Mouse (Mus musculus): ENCODE results near the gene Pomt2. TPM values are rescaled to one million over a fixed set of nuclear protein-coding genes. Genes with fewer than 3 reads are reported as not detected.
A peak's percentile ranks its signal among the peaks of the same experiment; 100 is the strongest.

The Pomt2 gene
- polyA plus RNA-seq, 1 experiment from 2014 or later = 4.4 TPM

DNA sequence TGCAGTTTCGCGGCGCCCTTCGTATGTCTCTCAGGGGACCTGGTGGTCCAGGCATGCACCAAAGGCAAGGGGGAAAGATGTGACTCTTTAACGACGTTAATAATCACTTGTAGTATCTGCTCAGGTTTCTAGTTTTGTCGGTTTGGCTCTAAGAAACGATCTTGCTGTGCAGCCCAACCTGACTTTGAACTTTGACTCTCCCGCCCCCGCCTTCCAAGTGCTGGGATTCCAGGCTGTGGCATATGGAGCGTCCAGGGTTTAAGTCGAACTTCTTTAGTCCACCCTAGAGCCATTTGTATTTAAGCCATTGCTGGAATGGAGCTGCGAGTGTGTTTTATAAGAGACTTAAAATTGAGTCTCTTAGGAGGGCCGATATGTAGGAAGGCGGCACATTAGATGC lies 368 bp upstream of the Pomt2 start:
- Histone ChIP-seq H3K36me3 (ENCODE audit: control insufficient read depth, insufficient read depth, low read length) (no peaks in the 10 kb centered on the region; the same call in 1 of the 2 replicates), H3K27ac (replicated peaks) (peak overlapping the region; percentile 89), H3K4me2 (replicated peaks; ENCODE audit: low read depth) (peak overlapping the region; percentile 71), H3K27me3 (ENCODE audit: control insufficient read depth, insufficient read depth, low read length) (no peaks in the 10 kb centered on the region), H3K4me1 (replicated peaks; ENCODE audit: control insufficient read depth, insufficient read depth) (no peaks in the 10 kb centered on the region), H3K9me3 (ENCODE audit: control insufficient read depth, low read length) (no peaks in the 10 kb centered on the region), H3K4me3 (ENCODE audit: low read depth, low read length) (peak overlapping the region; percentile 79), H3K9ac (ENCODE audit: low read length) (peak overlapping the region; percentile 71)
- TF ChIP-seq CTCF (IDR thresholded peaks at IDR 0.05; ENCODE audit: low read depth) (no peak), EP300 (optimal IDR thresholded peaks at IDR 0.05) (no peak)
- DNase-seq (ENCODE audit: low spot score) (peak; percentile 47), ATAC-seq (ENCODE audit: low FRiP score, low TSS enrichment) (0 out of 2 replicates have a peak, but pooled peaks have one; percentile 0)
- 17% methylated on average over 15 of the region's 15 CpGs for WGBS

DNA sequence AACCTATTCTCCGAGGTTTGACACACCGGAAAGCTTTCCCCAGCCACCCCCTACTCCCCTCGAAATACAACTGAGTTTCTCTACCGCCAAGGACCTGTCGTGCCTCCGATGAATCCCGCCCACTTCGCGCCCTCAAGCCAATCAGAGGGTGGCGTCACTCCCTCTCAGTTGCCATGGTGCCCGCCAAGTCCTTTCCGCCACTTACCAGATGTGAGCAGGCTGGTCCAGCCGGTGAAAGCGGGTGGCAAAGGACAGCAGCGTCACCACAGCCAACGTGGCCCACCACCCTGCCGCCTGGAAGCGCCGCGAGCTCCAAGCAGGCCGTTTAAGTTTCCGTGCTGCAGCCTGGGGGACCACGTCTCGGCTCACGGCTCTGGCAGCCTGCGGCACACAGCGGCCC lies 802 bp downstream of the Pomt2 start, which contains the start of gene Gstz1:
Gstz1 (plus strand) TSS at position 200 of the 400 bp plus-strand sequence.
- Histone ChIP-seq H3K27ac (replicated peaks) (peak within 1 kb of the TSS; percentile 89), H3K4me2 (replicated peaks; ENCODE audit: low read depth) (peak within 1 kb of the TSS; percentile 71), H3K9ac (ENCODE audit: low read length) (peak within 1 kb of the TSS; percentile 71), H3K9me3 (ENCODE audit: control insufficient read depth, low read length) (no peaks in the 10 kb centered on the region), H3K4me3 (ENCODE audit: low read depth, low read length) (peak within 1 kb of the TSS; percentile 79), H3K4me1 (replicated peaks; ENCODE audit: control insufficient read depth, insufficient read depth) (no peaks in the 10 kb centered on the region), H3K36me3 (ENCODE audit: control insufficient read depth, insufficient read depth, low read length) (no peaks in the 10 kb centered on the region; the same call in 1 of the 2 replicates), H3K27me3 (ENCODE audit: control insufficient read depth, insufficient read depth, low read length) (no peaks in the 10 kb centered on the region)
- ATAC-seq (ENCODE audit: low FRiP score, low TSS enrichment) (peak; percentile 84), DNase-seq (ENCODE audit: low spot score) (peak; percentile 91)
- WGBS = under 1% methylated on average over 27 of the region's 27 CpGs
- TF ChIP-seq CTCF (IDR thresholded peaks at IDR 0.05; ENCODE audit: low read depth) (peak; percentile 37), EP300 (optimal IDR thresholded peaks at IDR 0.05) (no peak)

DNA sequence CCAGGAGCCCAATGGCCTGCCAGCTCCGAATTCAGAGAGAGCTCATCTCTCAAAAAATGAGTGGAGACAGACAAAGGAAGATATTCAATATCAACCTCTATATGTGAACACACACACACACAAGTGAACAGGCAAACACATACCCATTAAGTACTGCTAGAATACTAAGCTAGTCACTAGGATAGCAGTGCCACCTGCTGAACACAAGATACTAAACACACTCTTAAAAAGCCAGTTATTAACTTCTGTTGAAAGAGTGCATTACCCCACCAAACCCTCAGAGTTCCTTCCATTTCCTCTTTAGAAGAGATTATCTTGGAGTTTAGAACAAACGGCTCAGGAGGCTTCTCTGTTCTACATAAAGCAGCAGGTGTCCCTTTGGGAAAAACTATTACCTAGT lies 5.6 kb downstream of the Pomt2 start:
- ATAC-seq (ENCODE audit: low FRiP score, low TSS enrichment) = no peak
- Histone ChIP-seq H3K27ac (replicated peaks) (no peak overlapping the region), H3K9ac (ENCODE audit: low read length) (no peak overlapping the region), H3K27me3 (ENCODE audit: control insufficient read depth, insufficient read depth, low read length) (no peaks in the 10 kb centered on the region), H3K4me1 (replicated peaks; ENCODE audit: control insufficient read depth, insufficient read depth) (no peaks in the 10 kb centered on the region), H3K36me3 (ENCODE audit: control insufficient read depth, insufficient read depth, low read length) (no peaks in the 10 kb centered on the region), H3K9me3 (ENCODE audit: control insufficient read depth, low read length) (no peaks in the 10 kb centered on the region), H3K4me3 (ENCODE audit: low read depth, low read length) (no peak overlapping the region), H3K4me2 (replicated peaks; ENCODE audit: low read depth) (no peak overlapping the region)
- WGBS = 81% methylated on average over 2 of the region's 2 CpGs
- no peak for TF ChIP-seq EP300 (optimal IDR thresholded peaks at IDR 0.05)
- TF ChIP-seq CTCF (IDR thresholded peaks at IDR 0.05; ENCODE audit: low read depth) = 0 out of 2 replicates have a peak, but pooled peaks have one; percentile 4
- DNase-seq (ENCODE audit: low spot score) = no peak

DNA sequence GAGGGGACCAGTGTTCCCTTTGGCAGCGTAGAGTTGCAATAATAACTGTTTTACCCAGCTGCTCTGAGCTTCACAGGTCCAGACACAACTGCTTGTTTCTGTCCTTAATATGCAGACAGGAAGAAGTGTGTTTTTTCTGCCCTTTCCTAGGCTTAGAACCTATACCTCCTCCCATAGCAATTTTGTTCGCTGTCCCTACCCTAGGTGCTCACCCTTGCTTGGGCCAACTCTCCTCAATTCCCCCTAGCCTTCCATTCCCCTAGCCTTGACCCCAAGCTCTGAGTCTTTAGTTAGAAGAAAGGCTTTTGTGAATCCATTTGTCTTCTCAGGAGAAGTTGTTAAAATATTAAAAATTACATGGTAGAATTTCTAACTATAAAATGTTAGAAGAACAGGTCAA lies 9.0 kb downstream of the Pomt2 start:
- H3K27me3 ChIP-seq (ENCODE audit: control insufficient read depth, insufficient read depth, low read length) = no peaks in the 10 kb centered on the region
- 52% methylated on average over 2 of the region's 2 CpGs for WGBS
- DNase-seq (ENCODE audit: low spot score) = no peak
- no peak overlapping the region for H3K9ac ChIP-seq (ENCODE audit: low read length)
- no peak overlapping the region for H3K4me2 ChIP-seq (replicated peaks; ENCODE audit: low read depth)
- H3K4me1 ChIP-seq (replicated peaks; ENCODE audit: control insufficient read depth, insufficient read depth) = no peaks in the 10 kb centered on the region
- no peak for ATAC-seq (ENCODE audit: low FRiP score, low TSS enrichment)
- no peak overlapping the region for H3K27ac ChIP-seq (replicated peaks)
- H3K9me3 ChIP-seq (ENCODE audit: control insufficient read depth, low read length) = no peaks in the 10 kb centered on the region
- H3K4me3 ChIP-seq (ENCODE audit: low read depth, low read length) = no peak overlapping the region
- H3K36me3 ChIP-seq (ENCODE audit: control insufficient read depth, insufficient read depth, low read length) = no peaks in the 10 kb centered on the region
- no peak for TF ChIP-seq CTCF (IDR thresholded peaks at IDR 0.05; ENCODE audit: low read depth)
- TF ChIP-seq EP300 (optimal IDR thresholded peaks at IDR 0.05) = no peak

DNA sequence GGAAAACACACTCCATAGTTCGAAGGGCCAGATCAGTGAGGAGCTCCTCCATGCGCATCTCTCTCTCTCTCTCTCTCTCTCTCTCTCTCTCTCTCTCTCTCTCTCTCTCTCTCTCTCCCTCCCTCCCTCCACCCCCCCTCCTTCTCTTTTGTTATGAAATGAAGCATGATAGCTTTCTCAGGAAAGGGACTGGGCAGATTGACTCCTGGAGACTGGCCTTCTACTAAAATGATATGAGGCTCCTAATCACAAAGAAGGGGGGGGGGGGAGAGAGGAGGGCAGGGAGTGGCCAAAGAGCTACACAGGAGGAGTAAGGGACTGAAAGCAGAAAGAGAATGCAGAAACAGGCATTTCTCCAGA lies 9.4 kb downstream of the Pomt2 start:
- DNase-seq (ENCODE audit: low spot score) (no peak), ATAC-seq (ENCODE audit: low FRiP score, low TSS enrichment) (no peak)
- TF ChIP-seq CTCF (IDR thresholded peaks at IDR 0.05; ENCODE audit: low read depth) (no peak), EP300 (optimal IDR thresholded peaks at IDR 0.05) (no peak)
- H3K9ac ChIP-seq (ENCODE audit: low read length) = no peak overlapping the region
- no peak overlapping the region for H3K4me3 ChIP-seq (ENCODE audit: low read depth, low read length)
- no peaks in the 10 kb centered on the region for H3K4me1 ChIP-seq (replicated peaks; ENCODE audit: control insufficient read depth, insufficient read depth)
- no peaks in the 10 kb centered on the region for H3K9me3 ChIP-seq (ENCODE audit: control insufficient read depth, low read length)
- H3K4me2 ChIP-seq (replicated peaks; ENCODE audit: low read depth) = no peak overlapping the region
- no peaks in the 10 kb centered on the region for H3K36me3 ChIP-seq (ENCODE audit: control insufficient read depth, insufficient read depth, low read length)
- no peak overlapping the region for H3K27ac ChIP-seq (replicated peaks)
- 85% methylated on average over 2 of the region's 2 CpGs for WGBS
- no peaks in the 10 kb centered on the region for H3K27me3 ChIP-seq (ENCODE audit: control insufficient read depth, insufficient read depth, low read length)

DNA sequence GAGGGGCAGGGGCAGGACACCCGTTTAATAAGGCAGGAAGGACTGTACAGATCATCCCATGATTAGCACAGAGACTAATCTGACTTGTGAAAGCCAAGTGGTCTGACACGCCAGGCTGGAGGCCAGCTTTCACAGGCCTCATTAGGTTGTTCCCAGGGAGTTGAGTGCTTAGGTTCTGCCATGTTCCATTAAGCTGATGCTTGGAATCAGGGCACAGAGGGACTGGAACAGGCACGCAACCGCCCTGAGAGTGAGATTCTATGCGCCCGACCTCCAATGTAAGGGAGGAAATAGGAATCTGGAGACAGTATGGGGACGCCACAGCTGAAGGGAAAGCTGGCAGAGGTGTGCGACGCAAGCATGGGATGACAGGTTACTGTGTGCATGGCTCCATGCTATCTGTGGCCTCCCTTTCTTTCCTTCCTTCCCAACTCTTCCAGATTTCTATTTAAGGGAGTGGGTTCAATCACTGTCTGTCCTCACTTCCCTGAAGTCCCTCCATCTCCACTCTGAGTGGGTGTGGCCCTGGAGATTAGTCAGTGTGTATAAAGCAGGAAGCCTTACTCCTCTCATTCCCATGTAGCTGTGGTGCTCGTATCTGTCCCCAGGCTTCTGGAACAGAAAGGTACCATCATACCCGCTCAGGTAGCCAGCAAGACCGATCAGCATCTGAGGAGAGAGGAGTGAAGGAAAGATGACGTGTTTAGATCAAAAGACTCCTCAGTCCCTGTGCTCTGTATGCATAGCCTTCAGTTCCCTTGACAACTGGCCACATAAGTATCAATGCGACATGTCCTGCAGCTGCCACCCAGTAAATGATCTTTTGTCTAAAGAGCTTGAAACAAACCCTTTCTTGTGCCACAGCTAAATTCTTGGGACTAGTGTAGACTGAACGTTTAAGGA lies 10.1 kb downstream of the Pomt2 start:
- Histone ChIP-seq H3K4me3 (ENCODE audit: low read depth, low read length) (no peak overlapping the region), H3K36me3 (ENCODE audit: control insufficient read depth, insufficient read depth, low read length) (no peaks in the 10 kb centered on the region), H3K27ac (replicated peaks) (no peak overlapping the region), H3K9ac (ENCODE audit: low read length) (no peak overlapping the region), H3K27me3 (ENCODE audit: control insufficient read depth, insufficient read depth, low read length) (no peaks in the 10 kb centered on the region), H3K4me2 (replicated peaks; ENCODE audit: low read depth) (no peak overlapping the region), H3K4me1 (replicated peaks; ENCODE audit: control insufficient read depth, insufficient read depth) (no peaks in the 10 kb centered on the region), H3K9me3 (ENCODE audit: control insufficient read depth, low read length) (no peaks in the 10 kb centered on the region)
- no peak for ATAC-seq (ENCODE audit: low FRiP score, low TSS enrichment)
- no peak for DNase-seq (ENCODE audit: low spot score)
- no peak for TF ChIP-seq EP300 (optimal IDR thresholded peaks at IDR 0.05)
- TF ChIP-seq CTCF (IDR thresholded peaks at IDR 0.05; ENCODE audit: low read depth) = no peak
- 91% methylated on average over 15 of the region's 15 CpGs for WGBS
